Mouse (Mus musculus) heart, embryonic 12.5 days (tissue): Measurements from ENCODE around the gene Fgfr1op2. TPM values are rescaled to one million over a fixed set of nuclear protein-coding genes. Genes with fewer than 3 reads are reported as not detected.
"Not testable (repeated sequence)": the region's sequence is repeated elsewhere in the genome, so short reads cannot be mapped to it uniquely, and the experiment has no call there.

ENCODE experiments used
- ATAC-seq: fragments of 200-750 bp; cut with Nextera tagmentation; 2 replicates; pipeline ENCODE4 v1.8.0; 2017; ENCODE audit warnings: moderate TSS enrichment, moderate library complexity; ENCODE audit not compliant: insufficient number of reproducible peaks, low FRiP score
- H3K27ac ChIP-seq: fragments of 300-500 bp; sonication (generic); 2 replicates; pipeline ENCODE4 v1.5.1; 2016; ENCODE audit warnings: mild to moderate bottlenecking, moderate library complexity; ENCODE audit not compliant: poor library complexity, severe bottlenecking
- H3K27me3 ChIP-seq: fragments of 300-500 bp; sonication (generic); replicated peaks from 2 replicates; pipeline ENCODE4 v1.6.1; 2016; ENCODE audit warnings: mild to moderate bottlenecking, moderate library complexity
- H3K36me3 ChIP-seq: fragments of 300-500 bp; sonication (generic); 2 replicates; pipeline ENCODE4 v1.6.1; 2016; ENCODE audit warnings: mild to moderate bottlenecking, moderate library complexity
- H3K4me1 ChIP-seq: fragments of 300-500 bp; sonication (generic); replicated peaks from 2 replicates; pipeline ENCODE4 v1.6.1; 2016; ENCODE audit warnings: mild to moderate bottlenecking
- H3K4me2 ChIP-seq: fragments of 300-500 bp; sonication (generic); 2 replicates; pipeline ENCODE4 v1.6.1; 2016; ENCODE audit warnings: mild to moderate bottlenecking, moderate library complexity
- H3K4me3 ChIP-seq: fragments of 300-500 bp; sonication (generic); 2 replicates; pipeline ENCODE4 v1.5.1; 2016; ENCODE audit warnings: mild to moderate bottlenecking
- H3K9ac ChIP-seq: fragments of 300-500 bp; sonication (generic); 2 replicates; pipeline ENCODE4 v1.6.1; 2016; ENCODE audit warnings: mild to moderate bottlenecking, moderate library complexity
- H3K9me3 ChIP-seq: fragments of 300-500 bp; sonication (generic); replicated peaks from 2 replicates; pipeline ENCODE4 v1.6.1; 2016; ENCODE audit warnings: mild to moderate bottlenecking, moderate library complexity
- WGBS: fragments of 180-500 bp; shearing (Covaris S2); methylation state at CpG from one replicate; pipeline ENCODE4 v1.1.7; 2016; 5-methylcytosine and 5-hydroxymethylcytosine counted together
- polyA plus RNA-seq: library from polyadenylated mRNA; unstranded; fragments of >200 nt; fragmentation: Nextera tagmentation; extraction: Ambion mirVana; gene quantifications from 2 replicates; pipeline ENCODE4 v1.2.1, GENCODE M21; 2016

The Fgfr1op2 gene
- polyA plus RNA-seq, 1 experiment from 2014 or later = 85.9 TPM

GRCm38 (mm10) chr6:146545289-146545865, 31.6 kb upstream of the Fgfr1op2 start:
- H3K4me2 ChIP-seq = peak overlapping the region; percentile 21; the same call in 1 of the 2 replicates
- H3K4me1 ChIP-seq = peaks cover 19% of the 10 kb centered on the region
- peak; percentile 73 for ATAC-seq
- H3K27ac ChIP-seq = peak overlapping the region; percentile 94
- H3K4me3 ChIP-seq = no peak overlapping the region
- H3K9me3 ChIP-seq = no peaks in the 10 kb centered on the region
- H3K27me3 ChIP-seq = no peaks in the 10 kb centered on the region
- 44% methylated on average over 4 of the region's 5 CpGs for WGBS
- peak overlapping the region; percentile 41; the same call in 1 of the 2 replicates for H3K9ac ChIP-seq
- H3K36me3 ChIP-seq = peaks cover 35% of the 10 kb centered on the region

DNA sequence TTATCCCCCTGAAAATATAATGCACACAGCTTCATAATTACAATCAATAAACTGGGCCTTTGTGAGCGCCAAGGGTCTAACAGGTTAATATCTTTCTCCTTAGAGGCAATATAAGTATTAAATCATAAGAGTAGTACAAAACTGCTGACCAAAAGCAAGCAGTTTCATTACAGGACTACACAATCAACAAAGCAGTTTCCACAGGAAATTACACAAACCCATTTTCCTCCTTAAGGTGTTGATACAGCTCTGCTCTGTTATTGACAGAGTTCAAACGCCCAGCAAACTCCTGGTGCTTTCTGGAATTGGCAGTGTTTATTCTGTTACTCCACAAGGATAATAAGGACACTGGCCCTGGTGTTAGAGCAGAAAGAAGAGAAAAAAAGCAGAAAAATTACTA, 26.6 kb upstream of the Fgfr1op2 start:
- WGBS = 77% methylated on average over 2 of the region's 2 CpGs
- H3K36me3 ChIP-seq = peaks cover 78% of the 10 kb centered on the region

DNA sequence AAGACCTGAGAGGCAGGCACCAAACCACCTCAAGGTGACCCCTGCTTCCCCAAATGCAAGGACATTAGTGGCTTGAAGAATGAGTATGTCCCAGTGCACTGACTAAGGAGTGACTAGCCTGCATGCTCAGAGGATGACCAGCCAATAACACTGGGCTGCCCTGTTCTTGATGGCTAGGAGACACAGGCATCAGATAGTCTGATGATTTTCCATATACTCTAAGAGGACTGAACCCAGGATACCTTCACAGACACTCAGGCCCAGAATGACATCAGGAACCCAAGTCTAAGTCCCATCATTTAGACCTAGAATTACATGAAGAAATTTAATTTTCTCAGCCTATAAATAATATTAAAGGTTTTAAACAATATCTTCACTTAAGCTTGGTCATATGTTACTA, 25.7 kb upstream of the Fgfr1op2 start:
- Histone ChIP-seq H3K27ac (no peak overlapping the region), H3K27me3 (no peaks in the 10 kb centered on the region), H3K36me3 (peaks cover 79% of the 10 kb centered on the region), H3K4me2 (no peak overlapping the region), H3K9me3 (0 out of 2 replicates have a peak, but pooled peaks cover 4% of the 10 kb centered on the region), H3K4me3 (no peak overlapping the region), H3K4me1 (no peaks in the 10 kb centered on the region), H3K9ac (no peak overlapping the region)
- no peak for ATAC-seq

More for the DNA sequence above, 26.6 kb upstream of the Fgfr1op2 start:
- no peak overlapping the region for H3K9ac ChIP-seq
- no peaks in the 10 kb centered on the region for H3K27me3 ChIP-seq
- no peak for ATAC-seq
- no peak overlapping the region for H3K4me2 ChIP-seq
- H3K27ac ChIP-seq = no peak overlapping the region
- H3K4me1 ChIP-seq = peaks cover 6% of the 10 kb centered on the region
- no peak overlapping the region for H3K4me3 ChIP-seq
- no peaks in the 10 kb centered on the region for H3K9me3 ChIP-seq

- not testable (repeated sequence) for H3K9me3 ChIP-seq, H3K4me2 ChIP-seq, H3K27ac ChIP-seq, H3K4me3 ChIP-seq, H3K9ac ChIP-seq, H3K4me1 ChIP-seq, H3K27me3 ChIP-seq, ATAC-seq
- peaks cover 57% of the 10 kb centered on the region for H3K36me3 ChIP-seq
- 81% methylated on average over 1 of the region's 1 CpGs for WGBS
These were observed 14.5 kb upstream of the Fgfr1op2 start for GRCm38 (mm10) chr6:146562461-146562860.

DNA sequence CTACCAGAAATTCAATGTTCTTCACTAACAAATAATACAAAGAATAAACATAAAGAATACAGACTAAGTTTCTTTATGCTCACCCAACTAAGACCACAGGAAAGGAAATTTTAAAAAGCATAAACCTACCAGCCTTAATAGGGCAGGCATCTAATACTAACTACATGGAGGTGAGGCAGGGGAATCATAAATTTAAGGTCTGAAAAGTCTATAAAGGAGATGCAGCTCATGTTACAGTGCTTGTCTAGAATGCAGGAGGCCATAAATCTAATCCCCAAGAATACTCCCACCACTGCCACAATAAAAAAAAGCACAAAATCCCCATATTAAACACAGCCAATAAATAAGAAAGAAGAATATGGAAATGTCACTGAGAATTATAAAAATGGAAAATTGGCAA, 4.9 kb upstream of the Fgfr1op2 start:
- H3K9ac ChIP-seq = no peak overlapping the region
- ATAC-seq = no peak
- H3K27me3 ChIP-seq = no peaks in the 10 kb centered on the region
- no peak overlapping the region for H3K4me2 ChIP-seq
- H3K36me3 ChIP-seq = peaks cover 22% of the 10 kb centered on the region
- peaks cover 13% of the 10 kb centered on the region for H3K4me1 ChIP-seq
- no peaks in the 10 kb centered on the region for H3K9me3 ChIP-seq
- no peak overlapping the region for H3K27ac ChIP-seq
- no peak overlapping the region for H3K4me3 ChIP-seq

- peak within 1 kb of the TSS; percentile 95 for H3K4me3 ChIP-seq
- no peaks in the 10 kb centered on the region for H3K27me3 ChIP-seq
- peak; percentile 97 for ATAC-seq
- no peaks in the 10 kb centered on the region for H3K36me3 ChIP-seq
- peak within 1 kb of the TSS; percentile 96 for H3K27ac ChIP-seq
- H3K9ac ChIP-seq = peak within 1 kb of the TSS; percentile 97
- WGBS = under 1% methylated on average over 77 of the region's 77 CpGs
- peak within 1 kb of the TSS; percentile 95 for H3K4me2 ChIP-seq
- H3K4me1 ChIP-seq = peaks cover 19% of the 10 kb centered on the region
- H3K9me3 ChIP-seq = no peaks in the 10 kb centered on the region
These were observed 507 bp downstream of the Fgfr1op2 start, which contains the start of gene Ints13 for GRCm38 (mm10) chr6:146577310-146578109. TSS of gene Ints13 (minus strand) at chr6:146577835.

- Histone ChIP-seq H3K4me3 (peak overlapping the region; percentile 95), H3K4me2 (peak overlapping the region; percentile 95), H3K9me3 (no peaks in the 10 kb centered on the region), H3K4me1 (peaks cover 24% of the 10 kb centered on the region), H3K27me3 (no peaks in the 10 kb centered on the region), H3K9ac (peak overlapping the region; percentile 97), H3K27ac (peak overlapping the region; percentile 96), H3K36me3 (no peaks in the 10 kb centered on the region)
- under 1% methylated on average over 22 of the region's 22 CpGs for WGBS
- peak; percentile 72 for ATAC-seq
These were observed 1.1 kb downstream of the Fgfr1op2 start for GRCm38 (mm10) chr6:146578111-146578531.

GRCm38 (mm10) chr6:146578586-146578985, 1.6 kb downstream of the Fgfr1op2 start:
- Histone ChIP-seq H3K27me3 (no peaks in the 10 kb centered on the region), H3K27ac (peak overlapping the region; percentile 96), H3K36me3 (no peaks in the 10 kb centered on the region), H3K4me1 (peaks cover 24% of the 10 kb centered on the region), H3K9ac (peak overlapping the region; percentile 97), H3K4me3 (peak overlapping the region; percentile 95), H3K4me2 (peak overlapping the region; percentile 95), H3K9me3 (no peaks in the 10 kb centered on the region)
- WGBS = 10% methylated on average over 7 of the region's 7 CpGs
- ATAC-seq = no peak

DNA sequence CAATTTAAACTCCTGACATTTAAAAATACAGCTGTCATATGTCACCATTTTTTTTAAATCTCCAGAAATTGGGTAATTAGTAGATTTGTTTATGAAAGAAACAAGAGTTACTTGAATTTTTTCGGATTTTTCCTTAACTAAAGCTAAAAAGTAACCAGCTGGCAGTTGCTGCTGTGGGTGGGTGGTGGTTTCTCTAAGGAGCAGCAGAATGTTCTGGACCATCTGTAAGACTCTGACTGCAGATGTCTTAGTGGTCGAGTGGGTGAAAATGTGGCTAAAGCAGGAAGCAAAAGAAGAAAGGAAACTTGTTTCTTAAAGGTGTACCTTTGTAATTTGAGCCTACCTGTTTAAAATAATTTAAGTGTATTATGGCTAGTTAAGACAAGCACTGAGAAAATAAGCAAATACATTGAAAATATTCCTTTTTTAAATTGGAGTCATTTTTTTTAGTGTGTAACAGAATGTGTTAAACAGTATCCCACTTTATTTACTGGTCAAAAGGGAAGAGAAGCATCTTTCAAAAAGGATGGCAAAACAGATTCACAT, 3.5 kb downstream of the Fgfr1op2 start:
- WGBS = 38% methylated on average over 2 of the region's 2 CpGs
- no peak for ATAC-seq
- H3K27ac ChIP-seq = no peak overlapping the region
- H3K36me3 ChIP-seq = peaks cover under 1% of the 10 kb centered on the region
- H3K4me3 ChIP-seq = no peak overlapping the region
- H3K27me3 ChIP-seq = no peaks in the 10 kb centered on the region
- H3K4me2 ChIP-seq = no peak overlapping the region
- no peaks in the 10 kb centered on the region for H3K9me3 ChIP-seq
- H3K9ac ChIP-seq = no peak overlapping the region
- H3K4me1 ChIP-seq = peaks cover 25% of the 10 kb centered on the region

- H3K4me3 ChIP-seq = no peak overlapping the region
- ATAC-seq = no peak
- H3K27ac ChIP-seq = no peak overlapping the region; the same call in 1 of the 2 replicates
- no peak overlapping the region for H3K4me2 ChIP-seq
- peaks cover 17% of the 10 kb centered on the region for H3K4me1 ChIP-seq
- H3K27me3 ChIP-seq = no peaks in the 10 kb centered on the region
- peaks cover 25% of the 10 kb centered on the region for H3K36me3 ChIP-seq
- no peak overlapping the region for H3K9ac ChIP-seq
- H3K9me3 ChIP-seq = no peaks in the 10 kb centered on the region
- WGBS = 69% methylated on average over 2 of the region's 2 CpGs
These were observed 6.5 kb downstream of the Fgfr1op2 start for GRCm38 (mm10) chr6:146583366-146584046.

- 97% methylated on average over 4 of the region's 5 CpGs for WGBS
- peaks cover 13% of the 10 kb centered on the region; the same call in 1 of the 2 replicates for H3K4me1 ChIP-seq
- ATAC-seq = no peak
- no peak overlapping the region for H3K27ac ChIP-seq
- no peak overlapping the region for H3K4me3 ChIP-seq
- H3K4me2 ChIP-seq = no peak overlapping the region
- peaks cover 40% of the 10 kb centered on the region for H3K36me3 ChIP-seq
- H3K9me3 ChIP-seq = no peaks in the 10 kb centered on the region
- no peak overlapping the region for H3K9ac ChIP-seq
- H3K27me3 ChIP-seq = no peaks in the 10 kb centered on the region
These were observed 8.1 kb downstream of the Fgfr1op2 start for GRCm38 (mm10) chr6:146585134-146585533.
